Mouse (Mus musculus): ENCODE results near the gene Yipf2.

DNA sequence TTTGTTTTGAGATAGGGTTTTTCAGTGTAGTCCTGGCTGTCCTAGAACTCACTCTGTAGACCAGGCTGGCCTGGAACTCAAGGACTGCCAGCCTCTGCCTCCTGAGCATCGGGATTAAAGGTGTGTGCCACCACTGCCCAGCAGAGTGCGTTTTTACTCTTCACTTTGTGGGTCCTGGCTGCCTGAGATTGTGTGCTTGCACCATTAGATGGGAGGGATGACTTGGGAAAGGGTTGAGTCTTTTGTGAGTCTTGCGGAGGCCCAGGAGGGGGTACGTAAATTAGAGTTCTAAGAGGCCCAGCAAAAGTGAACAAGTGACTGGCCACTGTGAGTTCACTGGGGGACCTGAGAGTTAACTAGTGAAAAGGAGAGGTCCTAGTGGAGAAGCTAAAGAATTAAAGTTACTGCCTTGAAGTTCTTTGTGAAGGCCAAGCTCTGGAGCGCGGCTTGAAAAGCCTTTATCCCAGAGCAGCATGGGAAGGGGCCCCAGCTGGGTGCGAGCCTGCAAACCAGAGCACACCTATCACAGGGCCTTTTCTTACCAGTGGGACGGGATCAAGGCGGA, 47.2 kb downstream of the Yipf2 start:
- TF ChIP-seq POLR2A (IDR thresholded peaks at IDR 0.05; ENCODE audit: borderline replicate concordance, extremely low read depth, low read depth, low read length) (peak; percentile 30; the same call in 1 of the 2 replicates), CTCF (IDR thresholded peaks at IDR 0.05; ENCODE audit: insufficient read depth, low read length) (no peak)
